Comparison of ENCODE assay signal across 18 mouse cellular contexts in genomic region chr5:64323286-64323685, GRCm38 (mm10).
DNase-seq lines count a peak whose midpoint lies in the region; ATAC-seq and TF ChIP-seq lines count a peak whose summit lies in the region.
"Had no signal": no experiment of that assay in that cellular context is flagged by ENCODE, and none has a peak within 500 bp of the region (broad histone marks: within the 10 kb centered on the region; RNA-seq: fewer than 3 reads in every experiment).

No protein-coding gene starts in this region.

- no peaks in the 10 kb centered on the region for H3K27me3 ChIP-seq in liver, adult 2 months (ENCODE audit: control insufficient read depth, insufficient read depth, low read length)
- no peaks in the 10 kb centered on the region for H3K27me3 ChIP-seq in liver, postnatal 0 days (ENCODE audit: insufficient read depth, low read length)
- H3K27me3 ChIP-seq: forebrain, embryonic 12.5 days; heart, embryonic 12.5 days; hindbrain, embryonic 15.5 days had no signal

- H3K9ac ChIP-seq in liver, adult 2 months (ENCODE audit: low read depth, low read length) = no peak overlapping the region
- H3K9ac ChIP-seq in liver, postnatal 0 days (replicated peaks) = no peak overlapping the region
- H3K9ac ChIP-seq: forebrain, embryonic 12.5 days; heart, embryonic 12.5 days; hindbrain, embryonic 15.5 days had no signal

- peak; percentile 85 for DNase-seq in heart, adult 11 months
- no peak for DNase-seq in heart, adult 8-10 months (ENCODE audit: low spot score)
- DNase-seq in kidney, adult 9 months = peak; percentile 61
- no peak for DNase-seq in kidney, adult 18-20 months
- DNase-seq in liver, adult 2 months (ENCODE audit: extremely low read depth, low read depth, low spot score) = peak; percentile 74
- DNase-seq in liver, postnatal 0 days = no peak
- DNase-seq: adrenal gland, adult 2 months; adrenal gland, postnatal 25 days; cerebellum, adult 2 months; cerebellum, postnatal 10 days; gastrocnemius, postnatal 25 days had no signal

- H3K9me3 ChIP-seq in liver, postnatal 0 days (ENCODE audit: low read length) = no peaks in the 10 kb centered on the region
- H3K9me3 ChIP-seq: embryonic facial prominence, embryonic 10.5 days; forebrain, embryonic 12.5 days; heart, embryonic 12.5 days; hindbrain, embryonic 10.5 days; hindbrain, embryonic 15.5 days had no signal

- no peak for TF ChIP-seq POLR2A in liver, adult 2 months (IDR thresholded peaks at IDR 0.05; ENCODE audit: extremely low read depth, insufficient read depth, low read length)

- no peak overlapping the region for H3K27ac ChIP-seq in liver, adult 2 months (replicated peaks; ENCODE audit: insufficient read depth, low read depth, low read length)
- H3K27ac ChIP-seq in liver, postnatal 0 days (ENCODE audit: low read depth) = no peak overlapping the region
- H3K27ac ChIP-seq: embryonic facial prominence, embryonic 10.5 days; forebrain, embryonic 12.5 days had no signal

- peaks cover 17% of the 10 kb centered on the region for H3K4me1 ChIP-seq in liver, adult 2 months (ENCODE audit: control insufficient read depth, insufficient read depth, low read length)
- H3K4me1 ChIP-seq in liver, postnatal 0 days (ENCODE audit: insufficient read depth) = peaks cover 22% of the 10 kb centered on the region

- no peak for TF ChIP-seq EP300 in liver, postnatal 0 days (IDR thresholded peaks at IDR 0.05; ENCODE audit: low read depth)

- WGBS in liver, adult 2 months = 52% methylated on average over 4 of the region's 4 CpGs
- 74% methylated on average over 4 of the region's 4 CpGs for WGBS in liver, postnatal 0 days (ENCODE audit: insufficient replicate concordance)

- no peak overlapping the region for H3K4me3 ChIP-seq in liver, adult 2 months (ENCODE audit: insufficient read depth, low read depth, low read length)
- H3K4me3 ChIP-seq in liver, postnatal 0 days (ENCODE audit: low read depth, low read length) = no peak overlapping the region
- H3K4me3 ChIP-seq: embryonic facial prominence, embryonic 10.5 days; forebrain, embryonic 12.5 days; heart, embryonic 12.5 days; hindbrain, embryonic 10.5 days; hindbrain, embryonic 15.5 days had no signal

- no peak for ATAC-seq in liver, postnatal 0 days
- no peak for ATAC-seq in erythroid progenitor cell, adult 5-6 weeks (replicated peaks; ENCODE audit: low FRiP score, poor library complexity, severe bottlenecking)
- ATAC-seq: forebrain, embryonic 16.5 days had no signal

- no peaks in the 10 kb centered on the region for H3K36me3 ChIP-seq in liver, adult 2 months (ENCODE audit: control insufficient read depth, insufficient read depth, low read length)
- peaks cover 11% of the 10 kb centered on the region; the same call in 1 of the 2 replicates for H3K36me3 ChIP-seq in liver, postnatal 0 days (replicated peaks; ENCODE audit: insufficient read depth, low read length)
- H3K36me3 ChIP-seq: hindbrain, embryonic 15.5 days had no signal

- no peaks in the 10 kb centered on the region for H3K79me2 ChIP-seq in liver, adult 2 months (ENCODE audit: control insufficient read depth, insufficient read depth, low read length)

- no peak overlapping the region for H3K4me2 ChIP-seq in liver, postnatal 0 days (ENCODE audit: low read depth, low read length)
- H3K4me2 ChIP-seq: forebrain, embryonic 12.5 days; heart, embryonic 12.5 days; hindbrain, embryonic 15.5 days had no signal

- TF ChIP-seq CTCF in liver, adult 2 months (IDR thresholded peaks at IDR 0.05; ENCODE audit: low read depth, low read length) = no peak
- no peak for TF ChIP-seq CTCF in liver, postnatal 0 days (IDR thresholded peaks at IDR 0.05; ENCODE audit: low read depth)

Comparison
In these comparisons a context has a peak if more than half of its experiments do, and no peak if none do; other contexts are left out.
1. DNase-seq: peak in heart, adult 11 months (single experiment), kidney, adult 9 months (single experiment) and liver, adult 2 months (single experiment); none in heart, adult 8-10 months (single experiment), kidney, adult 18-20 months (single experiment) and liver, postnatal 0 days (single experiment).